Mouse (Mus musculus) CD4-positive, CD25-positive, alpha-beta regulatory T cell, adult 9 weeks (primary cell): ENCODE measurements around the gene Gm10439. TPM values are rescaled to one million over a fixed set of nuclear protein-coding genes. Genes with fewer than 3 reads are reported as not detected.

Experiments
- polyA plus RNA-seq: library from polyadenylated mRNA; unstranded; fragments of 100-300 nt; shearing (Covaris generic); gene quantifications from one replicate; pipeline ENCODE4 v1.2.1, GENCODE M21; 2017

Gm10439 gene
- polyA plus RNA-seq: not detected

GRCm38 (mm10) chrX:149594270-149594669 is at the start of gene Gm10439:
Gene Gm10439, plus strand, starts transcription at chrX:149594570.

Other genes starting within 250 kb of the Gm10439 start
- gene Gm15085, start 147.0 kb upstream of the Gm10439 start, polyA plus RNA-seq: not detected
- not detected for gene Gm15097, start 189.9 kb downstream of the Gm10439 start, polyA plus RNA-seq